Mouse (Mus musculus) frontal cortex, adult 2 months (tissue): ENCODE measurements around the gene Rps6ka5. TPM values are rescaled to one million over a fixed set of nuclear protein-coding genes. Genes with fewer than 3 reads are reported as not detected.

Experiments
- DNase-seq, 2 experiments: peaks; one replicate each; pipeline ENCODE4 v3.0.0; 2022; ENCODE audit warnings: low spot score in 1 of 2; ENCODE audit errors: extremely low spot score in 1 of 2
- polyA plus RNA-seq: library from polyadenylated mRNA; depleted of rRNA; stranded (reverse); fragments of >200 nt; gene quantifications from 2 replicates; pipeline ENCODE4 v1.2.3, GENCODE M21; 2012; rRNA removed

Rps6ka5 gene
- polyA plus RNA-seq: 11.3 and 13.8 TPM in 2 replicates

GRCm38 (mm10) chr12:100726651-100727050 lies at the start of gene Rps6ka5:
Gene Rps6ka5 (minus strand): TSS chr12:100726983.
- no peak for DNase-seq

- DNase-seq: no peak
Observed at GRCm38 (mm10) chr12:100775911-100776581, 49.3 kb upstream of the Rps6ka5 start.

- no peak for DNase-seq
Observed at GRCm38 (mm10) chr12:100775291-100775690, 48.5 kb upstream of the Rps6ka5 start.

GRCm38 (mm10) chr12:100774756-100775155 lies 48.0 kb upstream of the Rps6ka5 start:
- no peak for DNase-seq

- DNase-seq: no peak
Observed at GRCm38 (mm10) chr12:100772230-100772984, 45.6 kb upstream of the Rps6ka5 start.

GRCm38 (mm10) chr12:100770765-100771164 lies 44.0 kb upstream of the Rps6ka5 start:
- no peak for DNase-seq

GRCm38 (mm10) chr12:100769871-100770270 lies 43.1 kb upstream of the Rps6ka5 start:
- no peak for DNase-seq

GRCm38 (mm10) chr12:100764329-100765018 lies 37.7 kb upstream of the Rps6ka5 start:
- no peak for DNase-seq

- DNase-seq: peak; percentile 52 to 69
Observed at GRCm38 (mm10) chr12:100762663-100763425, 36.1 kb upstream of the Rps6ka5 start.

- DNase-seq: no peak
Observed at GRCm38 (mm10) chr12:100757427-100757826, 30.6 kb upstream of the Rps6ka5 start.

GRCm38 (mm10) chr12:100753716-100754115 lies 26.9 kb upstream of the Rps6ka5 start:
- DNase-seq: no peak

- DNase-seq: no peak
Observed at GRCm38 (mm10) chr12:100752977-100753376, 26.2 kb upstream of the Rps6ka5 start.

- DNase-seq: no peak
Observed at GRCm38 (mm10) chr12:100742468-100742867, 15.7 kb upstream of the Rps6ka5 start.

GRCm38 (mm10) chr12:100740313-100740712 lies 13.5 kb upstream of the Rps6ka5 start:
- no peak for DNase-seq

GRCm38 (mm10) chr12:100739011-100739570 lies 12.3 kb upstream of the Rps6ka5 start:
- no peak for DNase-seq

- no peak for DNase-seq
Observed at GRCm38 (mm10) chr12:100738498-100738897, 11.7 kb upstream of the Rps6ka5 start.

- no peak for DNase-seq
Observed at GRCm38 (mm10) chr12:100735581-100735980, 8.8 kb upstream of the Rps6ka5 start.

- DNase-seq: no peak
Observed at GRCm38 (mm10) chr12:100735156-100735555, 8.4 kb upstream of the Rps6ka5 start.

GRCm38 (mm10) chr12:100728646-100729485 lies 2.1 kb upstream of the Rps6ka5 start:
- no peak for DNase-seq
